Mouse (Mus musculus) C3H10T1/2 (cell line): Measurements from ENCODE around the gene Btg1. TPM values are rescaled to one million over a fixed set of nuclear protein-coding genes. Genes with fewer than 3 reads are reported as not detected.

ENCODE experiments used
- polyA plus RNA-seq, 2 experiments: library from polyadenylated mRNA; unstranded; fragments of >200 nt; fragmentation: generic; extraction: Trizol; gene quantifications; one replicate each; pipeline ENCODE4 v1.2.1; 2012; ENCODE audit warnings: missing spikeins in 2 of 2

Gene Btg1
- 10 to 100 TPM in 1 of 2 experiments, 1 to 10 TPM in 1; 9.1 to 55.6 TPM for polyA plus RNA-seq

DNA sequence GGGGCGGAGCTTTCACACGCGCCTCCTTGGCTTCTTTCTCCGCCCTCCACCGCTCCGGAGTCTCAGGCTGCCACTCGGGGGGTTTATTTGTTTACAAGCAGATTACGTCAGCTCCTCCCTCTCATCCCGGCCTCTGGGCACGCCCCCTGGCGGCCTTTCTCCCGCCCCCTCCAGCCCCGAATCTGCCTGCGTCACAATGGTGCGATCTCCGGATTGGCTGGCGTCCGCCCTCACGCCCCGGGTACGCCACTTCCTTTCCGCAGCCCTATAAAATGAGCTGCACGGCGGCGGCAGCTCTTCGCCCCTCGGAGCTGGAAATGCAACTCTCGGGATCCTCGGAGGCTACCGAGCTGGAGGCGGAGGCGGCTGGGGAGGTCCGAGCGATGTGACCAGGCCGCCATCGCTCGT lies at the start of gene Btg1:
Gene Btg1 (plus strand): TSS at position 298 of the 408 bp plus-strand sequence.

